Mouse (Mus musculus) heart, postnatal 0 days (tissue): Measurements from ENCODE around the gene Ppp5c. TPM values are rescaled to one million over a fixed set of nuclear protein-coding genes. Genes with fewer than 3 reads are reported as not detected.

Source experiments
- ATAC-seq: fragments of 200-750 bp; cut with Nextera tagmentation; 2 replicates; pipeline ENCODE4 v1.8.0; 2017; ENCODE audit warnings: low read depth, moderate number of reproducible peaks, moderate library complexity; ENCODE audit not compliant: insufficient read depth
- DNase-seq: peaks from one replicate; pipeline ENCODE4 v3.0.0-alpha.2; 2016; ENCODE audit warnings: low spot score
- H3K27ac ChIP-seq: fragments of 300-500 bp; sonication (generic); 2 replicates; pipeline ENCODE4 v1.5.1; 2014; ENCODE audit warnings: low read depth, mild to moderate bottlenecking
- H3K27me3 ChIP-seq: fragments of 300-500 bp; sonication (generic); 2 replicates; pipeline ENCODE4 v1.6.1; 2014; ENCODE audit warnings: low read length, mixed read lengths; ENCODE audit not compliant: control insufficient read depth, insufficient read depth
- H3K36me3 ChIP-seq: fragments of 300-500 bp; sonication (generic); replicated peaks from 2 replicates; pipeline ENCODE4 v1.6.1; 2014; ENCODE audit warnings: low read length, mixed read lengths; ENCODE audit not compliant: control insufficient read depth, insufficient read depth
- H3K4me1 ChIP-seq: fragments of 300-500 bp; sonication (generic); 2 replicates; pipeline ENCODE4 v1.6.1; 2014; ENCODE audit warnings: antibody characterized with exemption; ENCODE audit not compliant: control insufficient read depth, insufficient read depth
- H3K4me2 ChIP-seq: fragments of 300-500 bp; sonication (generic); 2 replicates; pipeline ENCODE4 v1.6.1; 2014; ENCODE audit warnings: low read depth, mild to moderate bottlenecking, low read length, moderate library complexity
- H3K4me3 ChIP-seq: fragments of 300-500 bp; sonication (generic); 2 replicates; pipeline ENCODE4 v1.5.1; 2014; ENCODE audit warnings: low read depth, low read length
- H3K9ac ChIP-seq: fragments of 300-500 bp; sonication (generic); replicated peaks from 2 replicates; pipeline ENCODE4 v1.6.1; 2014; ENCODE audit warnings: low read depth, low read length, mixed read lengths
- H3K9me3 ChIP-seq: fragments of 300-500 bp; sonication (generic); replicated peaks from 2 replicates; pipeline ENCODE4 v1.6.1; 2016; ENCODE audit warnings: low read length; ENCODE audit not compliant: control insufficient read depth
- CTCF ChIP-seq: IDR thresholded peaks from 2 replicates; pipeline ENCODE4 v1.5.1; 2016; ENCODE audit warnings: antibody characterized with exemption, control low read depth, low read depth
- EP300 ChIP-seq: IDR thresholded peaks from 2 replicates; pipeline ENCODE4 v1.6.1; 2016; ENCODE audit warnings: antibody characterized with exemption, low read depth
- WGBS: fragments of 180-500 bp; shearing (Covaris S2); extraction: QIAGEN DNeasy Blood & Tissue Kit; methylation state at CpG from one replicate; pipeline ENCODE4 v1.1.7; 2014; 5-methylcytosine and 5-hydroxymethylcytosine counted together
- polyA plus RNA-seq: library from polyadenylated mRNA; unstranded; fragments of >200 nt; fragmentation: Nextera tagmentation; extraction: Ambion mirVana; gene quantifications from 2 replicates; pipeline ENCODE4 v1.2.1, GENCODE M21; 2015
- total RNA-seq: library from RNA; depleted of rRNA; stranded (reverse); fragments of >200 nt; gene quantifications from 2 replicates; pipeline ENCODE4 v1.2.3, GENCODE M21; 2014; ENCODE audit warnings: low replicate concordance

Ppp5c gene
- total and polyA plus RNA-seq, 2 experiments from 2014 or later = 55.0 to 88.5 TPM

- no peaks in the 10 kb centered on the region for H3K9me3 ChIP-seq
- TF ChIP-seq CTCF (no peak), EP300 (no peak)
- no peaks in the 10 kb centered on the region for H3K27me3 ChIP-seq
- H3K27ac ChIP-seq = peak overlapping the region; percentile 93
- peak overlapping the region; percentile 71 for H3K4me3 ChIP-seq
- peaks cover 16% of the 10 kb centered on the region for H3K36me3 ChIP-seq
- ATAC-seq (peak; percentile 95), DNase-seq (peak; percentile 91)
- H3K4me2 ChIP-seq = peak overlapping the region; percentile 95
- H3K9ac ChIP-seq = peak overlapping the region; percentile 79
- under 1% methylated on average over 26 of the region's 27 CpGs for WGBS
- H3K4me1 ChIP-seq = peaks cover 47% of the 10 kb centered on the region
Measured at GRCm38 (mm10) chr7:16993651-16994399, 33.9 kb downstream of the Ppp5c start.

- Histone ChIP-seq H3K27ac (peak within 1 kb of the TSS; percentile 93), H3K27me3 (no peaks in the 10 kb centered on the region), H3K36me3 (peaks cover 2% of the 10 kb centered on the region), H3K4me3 (peak within 1 kb of the TSS; percentile 71), H3K4me1 (peaks cover 59% of the 10 kb centered on the region), H3K4me2 (peak within 1 kb of the TSS; percentile 95), H3K9ac (0 out of 2 replicates have a peak within 1 kb of the TSS, but pooled peaks have one; percentile 79), H3K9me3 (no peaks in the 10 kb centered on the region)
- TF ChIP-seq EP300 (no peak), CTCF (no peak)
- no peak for ATAC-seq
- no peak for DNase-seq
- WGBS = 94% methylated on average over 5 of the region's 5 CpGs
Measured at GRCm38 (mm10) chr7:16992451-16992807, 35.3 kb downstream of the Ppp5c start, which contains the start of gene Ccdc8. TSS of gene Ccdc8 (plus strand) at chr7:16992708.

GRCm38 (mm10) chr7:16991681-16992450 is 35.9 kb downstream of the Ppp5c start:
- TF ChIP-seq CTCF (no peak), EP300 (no peak)
- Histone ChIP-seq H3K27me3 (no peaks in the 10 kb centered on the region), H3K4me3 (no peak overlapping the region), H3K9ac (0 out of 2 replicates have a peak overlapping the region, but pooled peaks have one; percentile 8), H3K36me3 (no peaks in the 10 kb centered on the region), H3K4me1 (peaks cover 62% of the 10 kb centered on the region), H3K9me3 (no peaks in the 10 kb centered on the region), H3K4me2 (0 out of 2 replicates have a peak overlapping the region, but pooled peaks have one; percentile 6), H3K27ac (peak overlapping the region; percentile 75)
- ATAC-seq (peak; percentile 29; the same call in 1 of the 2 replicates), DNase-seq (peak; percentile 59)
- 57% methylated on average over 18 of the region's 18 CpGs for WGBS

- H3K4me2 ChIP-seq = no peak overlapping the region
- H3K27me3 ChIP-seq = no peaks in the 10 kb centered on the region
- H3K9ac ChIP-seq = no peak overlapping the region
- no peaks in the 10 kb centered on the region for H3K9me3 ChIP-seq
- H3K36me3 ChIP-seq = no peaks in the 10 kb centered on the region
- no peak for DNase-seq
- H3K27ac ChIP-seq = peak overlapping the region; percentile 67
- H3K4me1 ChIP-seq = peaks cover 50% of the 10 kb centered on the region
- H3K4me3 ChIP-seq = no peak overlapping the region
- no peak for TF ChIP-seq EP300
- no peak for TF ChIP-seq CTCF
- no peak for ATAC-seq
- WGBS = 26% methylated on average over 15 of the region's 15 CpGs
Measured at GRCm38 (mm10) chr7:16990006-16990744, 37.5 kb downstream of the Ppp5c start.

GRCm38 (mm10) chr7:16988405-16988804 is 39.3 kb downstream of the Ppp5c start:
- TF ChIP-seq EP300 = no peak
- no peak for TF ChIP-seq CTCF
- Histone ChIP-seq H3K4me2 (no peak overlapping the region), H3K4me3 (no peak overlapping the region), H3K27me3 (no peaks in the 10 kb centered on the region), H3K36me3 (no peaks in the 10 kb centered on the region), H3K4me1 (peaks cover 39% of the 10 kb centered on the region), H3K27ac (no peak overlapping the region; the same call in 1 of the 2 replicates), H3K9ac (no peak overlapping the region), H3K9me3 (no peaks in the 10 kb centered on the region)
- 32% methylated on average over 3 of the region's 3 CpGs for WGBS
- ATAC-seq = no peak
- DNase-seq = no peak
